Mouse (Mus musculus) intestine, postnatal 0 days (tissue): ENCODE measurements at regions not wholly inside any gene's neighbourhood (a gene's known extent, or its start where the extent isn't known, plus 50 kb on each side); places are given as distances from the start of the nearest gene placed in this dataset.

Experiments used
- ATAC-seq: fragments of 200-750 bp; cut with Nextera tagmentation; 2 replicates; pipeline ENCODE4 v1.8.0; 2017; ENCODE audit warnings: mild to moderate bottlenecking, moderate TSS enrichment, moderate library complexity
- H3K27ac ChIP-seq: fragments of 300-500 bp; sonication (generic); 2 replicates; pipeline ENCODE4 v1.5.1; 2014; ENCODE audit warnings: mild to moderate bottlenecking, low read depth, low read length, moderate library complexity
- H3K27me3 ChIP-seq: fragments of 300-500 bp; sonication (generic); replicated peaks from 2 replicates; pipeline ENCODE4 v1.6.1; 2014; ENCODE audit warnings: low read length, mixed read lengths; ENCODE audit not compliant: control insufficient read depth, insufficient read depth
- H3K36me3 ChIP-seq: fragments of 300-500 bp; sonication (generic); 2 replicates; pipeline ENCODE4 v1.6.1; 2014; ENCODE audit warnings: mild to moderate bottlenecking, moderate library complexity; ENCODE audit not compliant: control insufficient read depth, insufficient read depth
- H3K4me1 ChIP-seq: fragments of 300-500 bp; sonication (generic); replicated peaks from 2 replicates; pipeline ENCODE4 v1.6.1; 2014; ENCODE audit warnings: antibody characterized with exemption, low read length, mixed read lengths; ENCODE audit not compliant: control insufficient read depth, insufficient read depth
- H3K4me2 ChIP-seq: fragments of 300-500 bp; sonication (generic); replicated peaks from 2 replicates; pipeline ENCODE4 v1.6.1; 2014; ENCODE audit warnings: low read depth, mild to moderate bottlenecking, moderate library complexity
- H3K4me3 ChIP-seq: fragments of 300-500 bp; sonication (generic); 2 replicates; pipeline ENCODE4 v1.5.1; 2014; ENCODE audit warnings: low read depth, low read length
- H3K9ac ChIP-seq: fragments of 300-500 bp; sonication (generic); 2 replicates; pipeline ENCODE4 v1.6.1; 2014; ENCODE audit warnings: mild to moderate bottlenecking, low read depth, low read length
- H3K9me3 ChIP-seq: fragments of 300-500 bp; sonication (generic); 2 replicates; pipeline ENCODE4 v1.6.1; 2016; ENCODE audit warnings: mixed run types; ENCODE audit not compliant: control insufficient read depth
- CTCF ChIP-seq: sonication (generic); IDR thresholded peaks from 2 replicates; pipeline ENCODE4 v1.5.1; 2016; ENCODE audit warnings: low read depth, mild to moderate bottlenecking, control low read depth, antibody characterized with exemption, moderate library complexity
- WGBS: fragments of 180-500 bp; shearing (Covaris S2); extraction: QIAGEN DNeasy Blood & Tissue Kit; methylation state at CpG from one replicate; pipeline ENCODE4 v1.1.7; 2014; 5-methylcytosine and 5-hydroxymethylcytosine counted together

- no peak for TF ChIP-seq CTCF
- no peaks in the 10 kb centered on the region for H3K36me3 ChIP-seq
- H3K4me3 ChIP-seq = no peak overlapping the region
- 81% methylated on average over 4 of the region's 4 CpGs for WGBS
- ATAC-seq = no peak
- no peak overlapping the region for H3K4me2 ChIP-seq
- no peaks in the 10 kb centered on the region for H3K4me1 ChIP-seq
- no peaks in the 10 kb centered on the region for H3K9me3 ChIP-seq
- H3K27ac ChIP-seq = no peak overlapping the region
- no peak overlapping the region for H3K9ac ChIP-seq
- H3K27me3 ChIP-seq = no peaks in the 10 kb centered on the region
These were observed 1456.0 kb downstream of the Efnb2 start for GRCm38 (mm10) chr8:7205086-7205485.

DNA sequence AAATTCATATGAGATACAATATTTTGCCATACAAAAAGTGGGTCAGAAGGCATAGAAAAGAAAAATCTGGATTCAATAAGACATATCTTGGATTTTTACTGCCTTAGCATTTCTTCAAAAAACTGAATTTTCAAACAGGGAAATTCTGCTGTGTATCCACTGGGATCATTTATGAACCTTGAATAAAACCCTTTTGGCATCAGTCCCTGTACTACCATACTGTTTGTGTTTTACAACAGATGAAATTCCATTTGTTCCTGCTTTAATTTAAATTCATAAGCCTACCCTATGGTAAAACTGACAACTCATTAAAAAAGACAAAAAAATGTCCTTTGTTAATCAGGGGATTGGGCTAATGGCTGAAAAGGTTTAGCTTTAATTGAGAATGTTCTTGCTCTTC, 1470.3 kb downstream of the Efnb2 start:
- no peak overlapping the region for H3K4me3 ChIP-seq
- H3K4me2 ChIP-seq = no peak overlapping the region
- no peaks in the 10 kb centered on the region for H3K4me1 ChIP-seq

GRCm38 (mm10) chr8:7163361-7163760, 1497.7 kb downstream of the Efnb2 start:
- Histone ChIP-seq H3K27me3 (no peaks in the 10 kb centered on the region), H3K9ac (no peak overlapping the region), H3K27ac (no peak overlapping the region), H3K4me2 (no peak overlapping the region), H3K9me3 (no peaks in the 10 kb centered on the region), H3K4me1 (no peaks in the 10 kb centered on the region), H3K4me3 (no peak overlapping the region), H3K36me3 (no peaks in the 10 kb centered on the region)
- no peak for ATAC-seq
- TF ChIP-seq CTCF = no peak
- WGBS = 91% methylated on average over 5 of the region's 5 CpGs

More for the DNA sequence above, 1470.3 kb downstream of the Efnb2 start:
- TF ChIP-seq CTCF = no peak
- no peak overlapping the region for H3K9ac ChIP-seq
- no peaks in the 10 kb centered on the region for H3K27me3 ChIP-seq
- no peaks in the 10 kb centered on the region for H3K36me3 ChIP-seq
- no peak overlapping the region for H3K27ac ChIP-seq
- H3K9me3 ChIP-seq = no peaks in the 10 kb centered on the region
- ATAC-seq = no peak

DNA sequence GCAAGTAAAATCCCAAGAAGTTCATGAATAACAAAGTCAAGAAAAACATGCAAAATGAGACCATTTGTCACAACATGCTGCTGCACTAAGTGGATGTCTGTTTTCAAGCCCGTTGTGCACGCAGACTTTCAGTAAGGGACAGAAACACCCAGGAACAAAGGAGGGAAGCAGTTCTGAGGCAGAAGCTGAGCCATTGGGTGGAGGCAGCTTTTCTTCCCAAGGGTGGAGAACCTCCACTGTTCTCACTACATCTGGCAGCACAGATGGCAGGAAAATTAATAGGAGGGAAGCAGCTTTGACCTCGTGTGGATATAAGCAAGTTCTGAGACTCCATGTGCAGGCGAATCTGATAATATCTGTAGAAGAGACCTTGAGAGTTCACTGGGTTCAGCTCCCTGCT, 1529.3 kb downstream of the Efnb2 start:
- Histone ChIP-seq H3K27ac (no peak overlapping the region), H3K36me3 (no peaks in the 10 kb centered on the region), H3K4me1 (no peaks in the 10 kb centered on the region), H3K4me3 (no peak overlapping the region), H3K27me3 (no peaks in the 10 kb centered on the region), H3K9ac (no peak overlapping the region), H3K9me3 (no peaks in the 10 kb centered on the region), H3K4me2 (no peak overlapping the region)
- 36% methylated on average over 4 of the region's 4 CpGs for WGBS
- TF ChIP-seq CTCF = no peak
- ATAC-seq = no peak

- Histone ChIP-seq H3K9me3 (no peaks in the 10 kb centered on the region), H3K4me3 (no peak overlapping the region), H3K27me3 (no peaks in the 10 kb centered on the region), H3K4me1 (no peaks in the 10 kb centered on the region), H3K9ac (no peak overlapping the region), H3K27ac (no peak overlapping the region), H3K36me3 (no peaks in the 10 kb centered on the region), H3K4me2 (no peak overlapping the region)
- ATAC-seq = no peak
- TF ChIP-seq CTCF = no peak
These were observed 1552.2 kb downstream of the Efnb2 start for GRCm38 (mm10) chr8:7108849-7109248.

DNA sequence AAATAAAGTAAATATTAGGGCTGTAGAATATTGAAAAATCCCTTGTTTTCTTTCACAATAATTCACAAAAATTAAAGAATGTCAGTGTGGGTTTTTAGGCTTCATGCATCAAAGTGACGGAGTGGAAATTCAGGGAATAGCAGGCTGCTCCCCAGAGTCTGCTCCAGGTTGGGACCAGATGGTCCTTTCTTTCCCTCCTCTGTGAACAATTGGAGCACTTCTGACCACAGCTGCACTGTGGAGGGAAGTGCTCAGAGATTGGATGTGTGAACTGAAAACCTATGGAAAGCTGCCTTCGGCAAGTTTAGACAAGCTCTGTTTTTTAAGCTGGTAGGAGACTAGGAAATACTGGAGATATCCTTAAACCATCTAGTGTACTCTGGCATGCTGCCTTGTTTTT, 1563.5 kb downstream of the Efnb2 start:
- no peak overlapping the region for H3K27ac ChIP-seq
- H3K27me3 ChIP-seq = no peaks in the 10 kb centered on the region
- H3K4me1 ChIP-seq = no peaks in the 10 kb centered on the region
- no peak overlapping the region for H3K4me2 ChIP-seq
- TF ChIP-seq CTCF = no peak
- H3K36me3 ChIP-seq = no peaks in the 10 kb centered on the region
- 77% methylated on average over 2 of the region's 2 CpGs for WGBS
- H3K4me3 ChIP-seq = no peak overlapping the region
- no peaks in the 10 kb centered on the region for H3K9me3 ChIP-seq
- H3K9ac ChIP-seq = no peak overlapping the region
- no peak for ATAC-seq

- Histone ChIP-seq H3K9me3 (no peaks in the 10 kb centered on the region), H3K9ac (no peak overlapping the region), H3K4me3 (no peak overlapping the region), H3K27ac (no peak overlapping the region), H3K4me2 (no peak overlapping the region), H3K27me3 (no peaks in the 10 kb centered on the region), H3K36me3 (no peaks in the 10 kb centered on the region), H3K4me1 (no peaks in the 10 kb centered on the region)
- WGBS = 43% methylated on average over 2 of the region's 2 CpGs
- ATAC-seq = no peak
- no peak for TF ChIP-seq CTCF
These were observed 1568.2 kb downstream of the Efnb2 start for GRCm38 (mm10) chr8:7092831-7093230.
